Mouse (Mus musculus): Measurements from ENCODE around the gene Scaf1. TPM values are rescaled to one million over a fixed set of nuclear protein-coding genes. Genes with fewer than 3 reads are reported as not detected.

The Scaf1 gene
- total and polyA plus RNA-seq, 3 experiments = 17.7 to 81.5 (median 34.4) TPM

DNA sequence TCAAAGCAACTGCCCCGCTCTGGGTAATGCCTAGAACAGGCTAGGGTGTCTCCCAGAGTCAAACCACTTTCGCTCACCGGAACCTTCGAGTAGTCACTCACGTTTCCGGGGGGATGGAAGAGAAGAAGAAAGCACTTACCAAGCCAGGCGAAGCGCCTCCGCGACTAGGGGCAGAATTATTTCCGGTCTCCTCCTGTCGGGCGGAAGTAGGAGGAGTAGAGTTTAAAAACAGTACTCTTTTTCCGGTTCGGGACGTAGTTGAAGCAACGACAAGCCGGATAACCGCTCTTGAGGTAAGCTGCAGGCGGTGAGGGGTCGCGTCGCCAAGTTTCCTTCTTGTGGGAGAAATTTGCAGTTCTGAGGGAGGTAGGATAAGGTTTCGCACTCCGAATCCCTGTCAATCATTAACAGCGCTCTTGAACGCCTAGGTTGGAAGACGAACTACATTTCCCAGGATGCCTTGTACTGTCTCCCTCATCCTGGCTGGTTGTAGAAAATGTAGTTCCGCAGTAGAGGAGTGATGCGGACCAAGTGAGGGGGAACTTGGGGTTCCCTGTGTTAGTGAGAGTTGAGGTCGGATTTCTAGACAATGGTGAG, 46.2 kb upstream of the Scaf1 start, which contains the start of the genes Nosip and Prrg2 (continued):
- TF ChIP-seq POLR2AphosphoS2 (IDR thresholded peaks at IDR 0.05; ENCODE audit: low read length) (peak; percentile 82; the same call in 1 of the 2 replicates), EP300 (IDR thresholded peaks at IDR 0.05; ENCODE audit: low read depth in 1 of 2, low read length in 2 of 2) (peak in 1 of 2 experiments; percentile 44; a peak in 1 of 4 replicates), GATA1 (IDR thresholded peaks at IDR 0.05; ENCODE audit: low read depth, low read length) (no peak), MAZ (IDR thresholded peaks at IDR 0.05; ENCODE audit: low read depth, low read length) (peak; percentile 94), ETS1 (IDR thresholded peaks at IDR 0.05; ENCODE audit: low read depth, low read length) (peak; percentile 52), HCFC1 (IDR thresholded peaks at IDR 0.05; ENCODE audit: low read depth, low read length) (peak; percentile 90), MXI1 (IDR thresholded peaks at IDR 0.05; ENCODE audit: low read depth, low read length) (peak; percentile 88), CHD1 (IDR thresholded peaks at IDR 0.05; ENCODE audit: low read depth, low read length) (no peak)

DNA sequence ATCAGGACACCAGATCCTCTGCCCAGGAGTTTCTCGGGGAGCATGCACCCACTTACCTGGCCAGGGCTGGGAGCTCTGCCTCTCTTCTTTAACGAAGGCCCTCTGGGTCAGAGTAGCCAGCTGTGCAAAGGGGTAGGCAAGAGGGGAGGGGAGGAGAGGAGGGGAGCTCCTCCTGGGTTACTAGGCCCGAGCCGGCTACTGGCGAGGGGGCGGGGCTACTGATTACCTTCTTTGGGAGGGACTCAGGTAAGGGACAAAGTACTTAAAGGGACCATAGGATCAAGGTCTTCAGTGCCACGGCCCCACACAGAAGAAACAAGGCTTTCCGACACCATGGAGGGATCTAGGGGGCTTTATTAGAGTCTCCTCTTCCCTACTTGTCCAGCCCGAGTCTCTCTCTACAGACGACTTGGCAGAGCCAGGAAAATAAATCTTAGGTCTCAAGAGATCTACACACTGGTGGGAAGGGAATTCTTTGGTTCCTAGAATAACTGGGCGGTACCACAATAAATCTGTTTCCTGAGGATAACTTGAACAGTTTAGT, 45.4 kb upstream of the Scaf1 start:
- Histone ChIP-seq H3K9ac (ENCODE audit: control insufficient read depth, low read depth, low read length, poor library complexity, severe bottlenecking) (peak overlapping the region; percentile 73), H3K27me3 (ENCODE audit: control insufficient read depth in 1 of 2, insufficient read depth in 2 of 2, low read length in 2 of 2) (no peaks in the 10 kb centered on the region), H3K4me1 (ENCODE audit: control insufficient read depth in 1 of 2, insufficient read depth in 2 of 2, low read length in 2 of 2) (peaks cover 2 to 16% of the 10 kb centered on the region in 2 experiments; a peak in 3 of 4 replicates), H3K9me3 (replicated peaks; ENCODE audit: insufficient read depth, low read length) (no peaks in the 10 kb centered on the region), H3K79me2 (ENCODE audit: control insufficient read depth, insufficient read depth, low read length, poor library complexity) (peaks cover 30% of the 10 kb centered on the region), H3K27ac (ENCODE audit: control insufficient read depth, low read depth, low read length) (peak overlapping the region; percentile 34), H3K36me3 (ENCODE audit: control insufficient read depth in 1 of 2, insufficient read depth in 2 of 2, low read length in 2 of 2) (peaks cover 0 to 15% of the 10 kb centered on the region in 2 experiments; a peak in 2 of 4 replicates), H3K4me3 (ENCODE audit: control insufficient read depth in 1 of 2, insufficient read depth in 1 of 2, low read depth in 2 of 2, low read length in 2 of 2) (peak overlapping the region; percentile 53 to 58)
- no peak for TF ChIP-seq MAZ (IDR thresholded peaks at IDR 0.05; ENCODE audit: low read depth, low read length)
- TF ChIP-seq POLR2AphosphoS2 (IDR thresholded peaks at IDR 0.05; ENCODE audit: low read length) = no peak
- no peak for TF ChIP-seq POLR2AphosphoS5 (IDR thresholded peaks at IDR 0.05; ENCODE audit: borderline replicate concordance, low read depth, low read length)
- TF ChIP-seq TCF12 (IDR thresholded peaks at IDR 0.05; ENCODE audit: low read depth, low read length) = no peak
- no peak for TF ChIP-seq NELFE (IDR thresholded peaks at IDR 0.05; ENCODE audit: low read depth, low read length)
- TF ChIP-seq BHLHE40 (IDR thresholded peaks at IDR 0.05; ENCODE audit: borderline replicate concordance, low read depth, low read length) = no peak
- no peak for TF ChIP-seq CHD1 (IDR thresholded peaks at IDR 0.05; ENCODE audit: low read depth, low read length)
- peak; percentile 53 for DNase-seq (ENCODE audit: low read depth, low spot score)

GRCm38 (mm10) chr7:45060632-45061122, 44.5 kb upstream of the Scaf1 start:
- Histone ChIP-seq H3K4me3 (ENCODE audit: control insufficient read depth in 1 of 2, insufficient read depth in 1 of 2, low read depth in 2 of 2, low read length in 2 of 2) (no peak overlapping the region), H3K36me3 (ENCODE audit: control insufficient read depth in 1 of 2, insufficient read depth in 2 of 2, low read length in 2 of 2) (peaks cover 0 to 13% of the 10 kb centered on the region in 2 experiments; a peak in 2 of 4 replicates), H3K27me3 (ENCODE audit: control insufficient read depth in 1 of 2, insufficient read depth in 2 of 2, low read length in 2 of 2) (no peaks in the 10 kb centered on the region), H3K9ac (ENCODE audit: control insufficient read depth, low read depth, low read length, poor library complexity, severe bottlenecking) (no peak overlapping the region), H3K4me1 (ENCODE audit: control insufficient read depth in 1 of 2, insufficient read depth in 2 of 2, low read length in 2 of 2) (peaks cover 2 to 9% of the 10 kb centered on the region in 2 experiments; a peak in 3 of 4 replicates), H3K79me2 (ENCODE audit: control insufficient read depth, insufficient read depth, low read length, poor library complexity) (peaks cover 23% of the 10 kb centered on the region), H3K27ac (ENCODE audit: control insufficient read depth, low read depth, low read length) (no peak overlapping the region), H3K9me3 (replicated peaks; ENCODE audit: insufficient read depth, low read length) (no peaks in the 10 kb centered on the region)
- DNase-seq (ENCODE audit: low read depth, low spot score) = no peak
- TF ChIP-seq JUND (IDR thresholded peaks at IDR 0.05; ENCODE audit: low read depth, low read length) (no peak), MAX (IDR thresholded peaks at IDR 0.05; ENCODE audit: low read length) (no peak), POLR2AphosphoS5 (IDR thresholded peaks at IDR 0.05; ENCODE audit: borderline replicate concordance, low read depth, low read length) (no peak), TCF12 (IDR thresholded peaks at IDR 0.05; ENCODE audit: low read depth, low read length) (no peak), ZMIZ1 (IDR thresholded peaks at IDR 0.05; ENCODE audit: low read depth, low read length) (no peak), UBTF (IDR thresholded peaks at IDR 0.05; ENCODE audit: borderline replicate concordance, insufficient read depth, low read depth, low read length) (no peak), USF1 (IDR thresholded peaks at IDR 0.05; ENCODE audit: low read depth, low read length) (no peak), CTCF (IDR thresholded peaks at IDR 0.05 in 2 of 3, conservative IDR thresholded peaks at IDR 0.05 in 1 of 3; ENCODE audit: control insufficient read depth in 1 of 3, insufficient read depth in 1 of 3, low read depth in 2 of 3, low read length in 3 of 3, poor library complexity in 1 of 3, severe bottlenecking in 1 of 3) (no peak), GATA1 (IDR thresholded peaks at IDR 0.05; ENCODE audit: low read depth, low read length) (no peak), CHD1 (IDR thresholded peaks at IDR 0.05; ENCODE audit: low read depth, low read length) (no peak), CHD2 (IDR thresholded peaks at IDR 0.05; ENCODE audit: low read length) (no peak), ZKSCAN1 (IDR thresholded peaks at IDR 0.05; ENCODE audit: low read depth, low read length) (no peak), KAT2A (conservative IDR thresholded peaks at IDR 0.05; ENCODE audit: low read depth, low read length) (no peak), POLR2A (IDR thresholded peaks at IDR 0.05; ENCODE audit: control insufficient read depth in 1 of 2, insufficient read depth in 1 of 2, low read depth in 1 of 2, low read length in 2 of 2, poor library complexity in 1 of 2) (no peak), SMC3 (IDR thresholded peaks at IDR 0.05; ENCODE audit: low read depth, low read length) (no peak), POLR2AphosphoS2 (IDR thresholded peaks at IDR 0.05; ENCODE audit: low read length) (no peak), MAZ (IDR thresholded peaks at IDR 0.05; ENCODE audit: low read depth, low read length) (no peak), TBP (IDR thresholded peaks at IDR 0.05; ENCODE audit: low read depth, low read length) (no peak), MAFK (IDR thresholded peaks at IDR 0.05; ENCODE audit: borderline replicate concordance, low read depth, low read length) (no peak)

Measured in MEL (cell line).